Mouse (Mus musculus): Measurements from ENCODE around the gene Vps37d. TPM values are rescaled to one million over a fixed set of nuclear protein-coding genes. Genes with fewer than 3 reads are reported as not detected.

Vps37d gene
- total RNA-seq, 2 experiments from 2014 or later: 46.1 TPM

DNA sequence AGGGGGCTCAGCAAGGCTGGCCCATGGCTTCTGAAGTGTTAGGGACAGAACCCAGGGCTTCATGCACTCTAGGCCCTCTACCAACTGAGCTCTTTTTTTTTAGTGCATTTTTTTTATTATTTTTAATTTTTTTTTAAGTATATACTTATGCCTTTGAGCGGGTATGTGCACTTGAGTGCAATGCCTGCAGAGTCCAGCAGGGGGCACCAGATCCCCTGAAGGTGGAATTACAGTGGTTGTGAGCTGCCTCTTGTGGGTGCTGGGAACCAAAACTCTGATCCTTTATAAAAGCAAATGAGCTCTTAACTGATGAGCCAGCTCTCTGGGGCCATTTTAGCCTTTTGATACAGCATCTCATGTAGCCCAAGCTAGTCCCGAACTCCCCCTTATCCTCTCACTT is 43.5 kb downstream of the Vps37d start:
- intact Hi-C loops (cut with DNase I): no loop called here
- no peak for DNase-seq

DNA sequence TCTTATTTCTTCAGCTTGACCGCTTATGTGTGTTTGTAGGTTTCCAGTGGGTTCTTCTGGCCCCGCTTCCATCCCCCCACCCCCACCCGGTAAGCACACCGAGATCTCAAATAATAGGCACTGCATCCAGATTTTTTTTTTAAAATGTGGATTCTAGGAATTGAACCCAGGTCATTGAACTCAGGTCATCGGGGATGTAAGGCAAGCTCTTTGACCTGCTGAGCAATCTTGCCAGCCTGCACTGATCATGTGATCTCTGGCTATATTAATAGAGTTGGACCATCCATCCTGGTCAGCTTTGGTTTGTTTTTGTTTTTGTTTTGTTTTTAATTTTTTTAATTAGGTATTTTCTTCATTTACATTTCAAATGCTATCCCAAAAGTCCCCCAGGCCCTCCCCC is 45.5 kb downstream of the Vps37d start:
- no peak for DNase-seq
- intact Hi-C loops (cut with DNase I): no loop called here

GRCm38 (mm10) chr5:135029007-135029854 is 48.8 kb downstream of the Vps37d start:
- intact Hi-C loops (cut with DNase I): no loop called here
- DNase-seq: peak; percentile 60

DNA sequence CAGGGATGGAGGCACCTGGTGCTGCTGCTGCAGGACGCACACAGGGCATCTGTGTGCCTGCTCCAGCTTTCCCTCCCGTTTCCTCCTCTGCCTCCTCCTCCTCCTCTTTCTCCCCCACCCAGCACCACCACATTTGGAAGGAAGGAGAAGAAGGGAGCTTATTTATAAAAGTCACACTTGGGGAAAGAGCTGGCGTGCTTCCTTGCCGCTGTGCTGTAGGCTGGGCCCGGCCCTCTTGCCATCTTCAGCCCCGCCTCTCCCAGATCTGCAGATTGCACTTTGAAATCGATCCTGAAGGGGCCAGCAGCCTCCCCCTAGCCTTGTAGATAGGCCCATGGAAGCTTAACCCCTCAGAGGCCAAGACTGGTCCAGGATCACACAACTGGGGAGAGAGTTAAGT is 52.2 kb downstream of the Vps37d start:
- intact Hi-C loops (cut with DNase I): no loop called here
- no peak for DNase-seq

DNA sequence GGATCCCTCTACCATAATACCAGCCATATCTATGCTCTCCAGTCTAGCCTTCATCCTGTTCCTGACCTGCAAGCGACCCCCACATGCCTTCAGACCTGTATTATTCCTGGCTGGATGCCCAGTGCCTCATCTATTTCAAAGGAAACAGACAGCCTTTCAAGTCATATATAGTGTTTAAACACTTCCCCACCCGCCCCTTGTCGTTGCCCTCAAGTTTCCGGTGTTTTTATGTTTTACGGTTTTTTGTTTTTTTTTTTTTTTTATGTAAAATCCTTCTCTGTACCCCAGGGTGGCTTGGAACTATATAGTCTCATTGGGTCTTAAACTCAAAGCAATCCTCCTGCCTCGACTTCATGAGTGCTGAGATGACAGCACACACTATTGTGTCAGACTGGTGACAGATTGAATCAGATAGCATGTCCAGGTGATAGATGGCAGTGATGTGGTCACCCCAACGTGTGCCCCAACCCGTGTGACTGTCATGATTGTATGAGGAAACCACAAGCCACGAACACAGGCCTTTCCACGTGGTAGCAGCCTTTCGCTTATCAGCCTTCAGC is 53.3 kb downstream of the Vps37d start:
- intact Hi-C loops (cut with DNase I): no loop called here
- no peak for DNase-seq

DNA sequence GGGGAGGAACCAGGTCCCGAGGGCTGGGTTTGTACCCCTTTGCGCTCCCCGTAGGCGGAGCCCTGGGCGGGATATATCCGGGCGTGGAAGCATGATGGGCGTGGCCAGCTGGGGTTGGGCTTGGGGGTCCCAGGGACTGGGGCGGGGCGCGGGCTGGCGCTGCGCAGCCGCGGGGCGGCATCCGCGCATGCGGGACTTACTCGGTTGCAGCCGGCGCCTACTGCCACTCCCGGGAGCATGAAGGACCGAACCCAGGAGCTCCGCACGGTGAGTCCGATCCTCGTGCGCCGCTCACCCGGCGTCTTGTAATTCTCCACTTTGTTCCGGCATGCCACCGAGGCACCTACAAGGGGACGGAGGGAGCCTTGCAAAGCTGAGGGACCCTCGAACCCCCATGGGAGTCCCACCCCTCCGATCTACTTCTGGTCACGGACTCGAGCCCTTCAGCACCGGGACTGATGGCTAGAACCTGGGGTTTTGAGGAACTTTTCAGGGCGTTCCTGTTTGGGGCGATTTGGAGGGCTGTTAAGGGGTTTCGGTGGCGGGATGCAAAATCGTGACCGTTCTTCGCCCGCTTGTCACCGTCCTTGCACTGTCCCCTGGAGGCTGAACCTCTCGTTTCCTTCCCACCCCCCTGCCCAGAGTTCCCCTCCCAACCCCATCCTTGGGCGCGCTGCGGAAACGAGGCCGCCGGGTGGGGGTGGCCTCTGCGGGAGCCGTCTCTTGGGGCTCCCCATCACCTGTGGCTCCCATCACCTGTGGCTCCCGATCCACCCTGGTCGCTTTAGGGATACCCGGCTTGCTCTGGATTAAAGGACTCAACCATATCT is 54.5 kb downstream of the Vps37d start, which contains the start of gene Stx1a:
Stx1a (plus strand) TSS at position 139 of the 830 bp plus-strand sequence.
- DNase-seq: peak; percentile 90
- intact Hi-C loops (cut with DNase I): no loop called here

Other genes with a start within 250 kb of the Vps37d start
- gene Tmem270, start 171.5 kb downstream of the Vps37d start, total RNA-seq (2021): not detected
- not detected for gene Cldn13, start 162.7 kb downstream of the Vps37d start, total RNA-seq (2021)
- 1 to 10 TPM; 6.4 to 7.2 TPM for gene Mettl27, start 145.9 kb downstream of the Vps37d start, total RNA-seq (2021)
- under 1 TPM in 1 of 2 experiments, not detected in 1; 0.18 TPM for gene Cldn4, start 131.3 kb downstream of the Vps37d start, total RNA-seq (2021)
- gene Cldn3, start 92.1 kb downstream of the Vps37d start, total RNA-seq (2021): 1 to 10 TPM; 6.2 to 6.4 TPM
- 10 to 100 TPM; 56.6 to 60.8 TPM for gene Abhd11, start 69.1 kb downstream of the Vps37d start, total RNA-seq (2021)
- 100 to 1,000 TPM; 261 to 264 TPM for gene Stx1a, start 54.8 kb downstream of the Vps37d start, total RNA-seq (2021)
- 10 to 100 TPM; 27.4 to 30.1 TPM for gene Dnajc30, start 14.1 kb downstream of the Vps37d start, total RNA-seq (2021)
- gene Bud23, start 13.3 kb downstream of the Vps37d start, total RNA-seq (2021): 10 to 100 TPM; 51.7 to 52.1 TPM
- 1 to 10 TPM; 1.6 to 2.4 TPM for gene Mlxipl, start 11.6 kb upstream of the Vps37d start, total RNA-seq (2021)
- gene Tbl2, start 71.4 kb upstream of the Vps37d start, total RNA-seq (2021): 10 to 100 TPM; 18.9 to 21.8 TPM
- 10 to 100 TPM; 24.3 to 26.6 TPM for gene Bcl7b, start 90.0 kb upstream of the Vps37d start, total RNA-seq (2021)
- gene Baz1b, start 109.0 kb upstream of the Vps37d start, total RNA-seq (2021): 10 to 100 TPM; 57.8 to 61.9 TPM
- gene Fzd9, start 173.0 kb upstream of the Vps37d start, total RNA-seq (2021): 10 to 100 TPM; 15.3 to 17.9 TPM